Mouse (Mus musculus): ENCODE results near the gene Utp6. TPM values are rescaled to one million over a fixed set of nuclear protein-coding genes. Genes with fewer than 3 reads are reported as not detected.
"Not testable (repeated sequence)": the region's sequence is repeated elsewhere in the genome, so short reads cannot be mapped to it uniquely, and the experiment has no call there.

Gene Utp6
- polyA plus RNA-seq, 1 experiment from 2014 or later, result 45.2 TPM

DNA sequence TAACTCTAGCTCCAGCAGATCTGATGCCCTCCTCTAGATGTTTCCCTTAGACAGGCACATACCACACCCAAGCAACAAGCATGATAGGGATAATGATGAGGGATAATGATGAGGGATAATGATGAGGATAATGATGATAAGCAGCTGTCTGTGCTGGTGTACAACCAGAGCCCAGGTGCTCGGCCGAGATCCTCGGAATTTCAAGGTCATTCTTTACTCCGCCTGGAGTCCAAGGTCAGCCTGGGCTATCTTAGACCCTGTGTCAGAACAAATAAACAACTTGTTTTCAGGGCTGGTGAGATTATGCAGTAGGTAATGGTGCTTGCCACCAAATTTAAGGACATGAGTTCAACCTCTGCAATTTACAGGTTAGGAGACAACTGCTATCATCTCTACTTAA lies 24.7 kb upstream of the Utp6 start:
- no peaks in the 10 kb centered on the region for H3K27me3 ChIP-seq (ENCODE audit: control insufficient read depth, insufficient read depth, low read length)
- H3K9ac ChIP-seq, result no peak overlapping the region
- H3K9me3 ChIP-seq (ENCODE audit: control insufficient read depth, low read length), result no peaks in the 10 kb centered on the region
- WGBS, result 91% methylated on average over 4 of the region's 4 CpGs
- ATAC-seq (ENCODE audit: low FRiP score), result no peak
- H3K4me2 ChIP-seq (replicated peaks), result no peak overlapping the region
- H3K4me3 ChIP-seq (replicated peaks; ENCODE audit: low read length), result no peak overlapping the region
- no peaks in the 10 kb centered on the region for H3K4me1 ChIP-seq (replicated peaks; ENCODE audit: control insufficient read depth, insufficient read depth, low read length)
- no peaks in the 10 kb centered on the region for H3K36me3 ChIP-seq (replicated peaks; ENCODE audit: control insufficient read depth, insufficient read depth)
- DNase-seq (ENCODE audit: low spot score), result no peak
- H3K27ac ChIP-seq, result no peak overlapping the region

DNA sequence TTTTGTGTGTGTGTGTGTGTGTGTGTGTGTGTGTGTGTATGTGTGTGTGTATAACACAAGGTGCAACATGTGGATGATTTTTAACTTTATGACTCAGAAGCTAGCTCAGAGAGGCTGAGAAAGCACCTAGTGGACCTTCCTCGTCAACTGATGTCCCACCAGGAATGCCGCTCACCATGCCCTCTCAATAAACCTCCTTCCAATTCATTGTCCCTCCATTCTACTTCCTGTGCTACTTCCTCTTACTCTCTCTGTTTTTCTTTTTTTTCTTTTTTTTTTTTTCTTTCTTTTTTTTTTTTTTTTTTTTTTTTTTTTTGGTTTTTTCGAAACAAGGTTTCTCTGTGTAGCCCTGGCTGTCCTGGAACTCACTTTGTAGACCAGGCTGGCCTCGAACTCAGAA lies 15.6 kb upstream of the Utp6 start:
- H3K4me3 ChIP-seq (replicated peaks; ENCODE audit: low read length); H3K36me3 ChIP-seq (replicated peaks; ENCODE audit: control insufficient read depth, insufficient read depth); H3K27ac ChIP-seq; DNase-seq (ENCODE audit: low spot score); H3K9ac ChIP-seq; H3K4me1 ChIP-seq (replicated peaks; ENCODE audit: control insufficient read depth, insufficient read depth, low read length); H3K4me2 ChIP-seq (replicated peaks); ATAC-seq (ENCODE audit: low FRiP score); H3K9me3 ChIP-seq (ENCODE audit: control insufficient read depth, low read length): not testable (repeated sequence)
- peaks cover 18% of the 10 kb centered on the region for H3K27me3 ChIP-seq (ENCODE audit: control insufficient read depth, insufficient read depth, low read length)
- 91% methylated on average over 3 of the region's 4 CpGs for WGBS

DNA sequence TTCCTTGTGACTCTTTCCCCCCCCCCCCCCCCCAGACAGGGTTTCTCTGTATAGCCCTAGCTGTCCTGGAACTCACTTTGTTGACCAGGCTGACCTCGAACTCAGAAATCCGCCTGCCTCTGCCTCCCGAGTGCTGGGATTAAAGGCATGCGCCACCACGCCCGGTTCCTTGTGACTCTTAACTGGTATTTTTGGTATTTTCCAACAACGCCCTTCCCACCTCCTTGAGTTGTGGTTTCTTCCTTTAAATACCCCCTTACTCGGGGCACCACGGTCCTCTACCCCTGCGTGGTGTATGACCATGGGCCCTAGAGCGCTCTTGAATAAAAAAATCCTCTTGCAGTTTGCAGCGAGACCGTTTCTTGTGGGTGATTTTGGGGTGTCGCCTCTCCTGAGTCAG lies 14.9 kb upstream of the Utp6 start:
- ATAC-seq (ENCODE audit: low FRiP score); H3K4me1 ChIP-seq (replicated peaks; ENCODE audit: control insufficient read depth, insufficient read depth, low read length); DNase-seq (ENCODE audit: low spot score); H3K36me3 ChIP-seq (replicated peaks; ENCODE audit: control insufficient read depth, insufficient read depth); H3K9ac ChIP-seq; H3K9me3 ChIP-seq (ENCODE audit: control insufficient read depth, low read length); H3K27ac ChIP-seq; H3K4me2 ChIP-seq (replicated peaks); H3K4me3 ChIP-seq (replicated peaks; ENCODE audit: low read length): not testable (repeated sequence)
- H3K27me3 ChIP-seq (ENCODE audit: control insufficient read depth, insufficient read depth, low read length), result peaks cover 20% of the 10 kb centered on the region
- 95% methylated on average over 14 of the region's 14 CpGs for WGBS

- H3K9me3 ChIP-seq (ENCODE audit: control insufficient read depth, low read length); H3K36me3 ChIP-seq (replicated peaks; ENCODE audit: control insufficient read depth, insufficient read depth); DNase-seq (ENCODE audit: low spot score); H3K27ac ChIP-seq; H3K4me3 ChIP-seq (replicated peaks; ENCODE audit: low read length); H3K4me2 ChIP-seq (replicated peaks); H3K9ac ChIP-seq; ATAC-seq (ENCODE audit: low FRiP score); H3K4me1 ChIP-seq (replicated peaks; ENCODE audit: control insufficient read depth, insufficient read depth, low read length): not testable (repeated sequence)
- H3K27me3 ChIP-seq (ENCODE audit: control insufficient read depth, insufficient read depth, low read length), result peaks cover 20% of the 10 kb centered on the region
- 72% methylated on average over 6 of the region's 6 CpGs for WGBS
These were observed 14.5 kb upstream of the Utp6 start for GRCm38 (mm10) chr11:79976645-79977044.

- H3K27ac ChIP-seq, result no peak overlapping the region
- no peak overlapping the region for H3K9ac ChIP-seq
- ATAC-seq (ENCODE audit: low FRiP score) (no peak), DNase-seq (ENCODE audit: low spot score) (no peak)
- H3K36me3 ChIP-seq (replicated peaks; ENCODE audit: control insufficient read depth, insufficient read depth), result no peaks in the 10 kb centered on the region
- 100% methylated on average over 1 of the region's 1 CpGs for WGBS
- peaks cover 8% of the 10 kb centered on the region; the same call in 1 of the 2 replicates for H3K4me1 ChIP-seq (replicated peaks; ENCODE audit: control insufficient read depth, insufficient read depth, low read length)
- no peak overlapping the region for H3K4me2 ChIP-seq (replicated peaks)
- H3K4me3 ChIP-seq (replicated peaks; ENCODE audit: low read length), result no peak overlapping the region
- H3K9me3 ChIP-seq (ENCODE audit: control insufficient read depth, low read length), result no peaks in the 10 kb centered on the region
- peaks cover 20% of the 10 kb centered on the region for H3K27me3 ChIP-seq (ENCODE audit: control insufficient read depth, insufficient read depth, low read length)
These were observed 14.0 kb upstream of the Utp6 start for GRCm38 (mm10) chr11:79976222-79976621.

- DNase-seq (ENCODE audit: low spot score), result no peak
- Histone ChIP-seq H3K9ac (no peak overlapping the region), H3K4me3 (replicated peaks; ENCODE audit: low read length) (no peak overlapping the region), H3K4me1 (replicated peaks; ENCODE audit: control insufficient read depth, insufficient read depth, low read length) (peaks cover 8% of the 10 kb centered on the region; the same call in 1 of the 2 replicates), H3K27me3 (ENCODE audit: control insufficient read depth, insufficient read depth, low read length) (peaks cover 20% of the 10 kb centered on the region), H3K9me3 (ENCODE audit: control insufficient read depth, low read length) (no peaks in the 10 kb centered on the region), H3K36me3 (replicated peaks; ENCODE audit: control insufficient read depth, insufficient read depth) (no peaks in the 10 kb centered on the region), H3K27ac (no peak overlapping the region), H3K4me2 (replicated peaks) (no peak overlapping the region)
- no peak for ATAC-seq (ENCODE audit: low FRiP score)
- 34% methylated on average over 2 of the region's 2 CpGs for WGBS
These were observed 13.2 kb upstream of the Utp6 start for GRCm38 (mm10) chr11:79975377-79975776.

DNA sequence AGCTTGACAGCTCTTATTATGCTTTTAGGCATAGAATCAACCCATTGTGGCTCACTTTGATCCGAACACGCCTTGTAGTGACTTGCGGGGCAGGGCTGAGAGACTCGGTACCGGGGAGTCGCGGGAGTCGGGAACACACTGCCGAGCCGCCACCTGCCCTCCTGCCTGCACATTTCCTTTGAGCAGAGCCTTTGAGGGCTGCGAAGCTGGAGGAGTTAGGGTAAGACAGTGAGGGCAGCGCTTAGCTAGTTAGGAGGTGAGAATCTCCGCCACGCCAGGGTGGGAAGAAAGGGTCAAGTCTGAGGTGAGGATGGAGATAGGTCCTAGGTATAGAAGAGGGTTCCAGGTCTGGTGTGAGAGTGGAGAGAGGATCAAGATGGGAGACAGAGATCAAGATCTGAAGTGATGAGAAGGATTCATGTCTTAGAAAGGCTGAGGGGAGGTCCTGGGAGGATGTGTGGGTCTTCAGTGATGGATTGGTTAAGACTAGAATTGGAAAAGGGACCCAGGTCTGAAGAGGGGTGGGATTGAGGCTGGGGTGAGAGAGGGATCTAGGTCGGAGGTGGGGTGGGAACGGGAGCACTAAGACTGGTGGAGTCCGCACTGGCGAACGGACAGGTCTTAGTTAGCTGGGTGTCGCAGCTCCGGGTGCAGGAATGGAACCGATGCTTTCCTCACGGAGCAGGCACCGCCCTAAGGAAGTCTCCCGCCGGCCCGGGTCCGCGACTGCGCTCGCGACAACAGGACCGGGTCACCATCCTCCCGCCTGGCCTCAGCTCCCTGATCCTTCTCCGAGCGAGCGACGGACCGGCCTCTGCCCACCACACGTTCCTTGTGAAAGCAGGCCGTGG lies 11.7 kb upstream of the Utp6 start:
- H3K9me3 ChIP-seq (ENCODE audit: control insufficient read depth, low read length), result no peaks in the 10 kb centered on the region
- ATAC-seq (ENCODE audit: low FRiP score), result peak; percentile 14; the same call in 1 of the 2 replicates
- WGBS, result under 1% methylated on average over 41 of the region's 41 CpGs
- peak; percentile 49 for DNase-seq (ENCODE audit: low spot score)
- peak overlapping the region; percentile 47 for H3K4me3 ChIP-seq (replicated peaks; ENCODE audit: low read length)
- H3K27me3 ChIP-seq (ENCODE audit: control insufficient read depth, insufficient read depth, low read length), result peaks cover 20% of the 10 kb centered on the region
- peak overlapping the region; percentile 88 for H3K4me2 ChIP-seq (replicated peaks)
- H3K9ac ChIP-seq, result peak overlapping the region; percentile 64
- no peak overlapping the region for H3K27ac ChIP-seq
- no peaks in the 10 kb centered on the region for H3K36me3 ChIP-seq (replicated peaks; ENCODE audit: control insufficient read depth, insufficient read depth)
- peaks cover 8% of the 10 kb centered on the region; the same call in 1 of the 2 replicates for H3K4me1 ChIP-seq (replicated peaks; ENCODE audit: control insufficient read depth, insufficient read depth, low read length)

- H3K9ac ChIP-seq, result no peak overlapping the region
- H3K9me3 ChIP-seq (ENCODE audit: control insufficient read depth, low read length), result no peaks in the 10 kb centered on the region
- no peak overlapping the region for H3K27ac ChIP-seq
- H3K36me3 ChIP-seq (replicated peaks; ENCODE audit: control insufficient read depth, insufficient read depth), result no peaks in the 10 kb centered on the region
- no peak for ATAC-seq (ENCODE audit: low FRiP score)
- peaks cover 8% of the 10 kb centered on the region; the same call in 1 of the 2 replicates for H3K4me1 ChIP-seq (replicated peaks; ENCODE audit: control insufficient read depth, insufficient read depth, low read length)
- no peak for DNase-seq (ENCODE audit: low spot score)
- H3K4me3 ChIP-seq (replicated peaks; ENCODE audit: low read length), result peak overlapping the region; percentile 47; the same call in 1 of the 2 replicates
- 14% methylated on average over 8 of the region's 8 CpGs for WGBS
- peak overlapping the region; percentile 88 for H3K4me2 ChIP-seq (replicated peaks)
- peaks cover 20% of the 10 kb centered on the region for H3K27me3 ChIP-seq (ENCODE audit: control insufficient read depth, insufficient read depth, low read length)
These were observed 10.9 kb upstream of the Utp6 start for GRCm38 (mm10) chr11:79973133-79973532.

DNA sequence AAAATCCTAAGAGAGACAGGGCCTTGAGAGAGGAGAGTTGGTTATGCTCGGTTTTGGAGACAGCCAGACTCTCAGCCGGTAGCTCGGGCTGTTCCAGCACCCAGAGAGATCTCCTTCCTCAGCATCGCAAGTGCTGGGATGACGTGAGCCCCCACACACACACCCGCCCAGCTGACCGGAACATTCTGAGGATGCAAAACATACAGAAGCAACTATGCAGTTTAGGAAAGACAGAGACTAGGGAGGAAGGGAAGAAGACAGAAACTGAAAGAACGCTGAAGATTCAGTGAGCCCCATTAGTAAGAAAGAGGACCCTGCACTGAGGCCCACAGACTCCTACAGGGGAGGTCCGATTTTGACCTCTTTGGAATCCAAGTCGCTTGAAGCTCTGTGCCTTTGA lies 5.6 kb upstream of the Utp6 start:
- no peak overlapping the region for H3K9ac ChIP-seq
- no peak overlapping the region for H3K27ac ChIP-seq
- H3K36me3 ChIP-seq (replicated peaks; ENCODE audit: control insufficient read depth, insufficient read depth), result no peaks in the 10 kb centered on the region
- peaks cover 5% of the 10 kb centered on the region; the same call in 1 of the 2 replicates for H3K27me3 ChIP-seq (ENCODE audit: control insufficient read depth, insufficient read depth, low read length)
- no peaks in the 10 kb centered on the region for H3K9me3 ChIP-seq (ENCODE audit: control insufficient read depth, low read length)
- ATAC-seq (ENCODE audit: low FRiP score) (no peak), DNase-seq (ENCODE audit: low spot score) (no peak)
- H3K4me3 ChIP-seq (replicated peaks; ENCODE audit: low read length), result no peak overlapping the region
- H3K4me1 ChIP-seq (replicated peaks; ENCODE audit: control insufficient read depth, insufficient read depth, low read length), result no peaks in the 10 kb centered on the region
- 79% methylated on average over 10 of the region's 10 CpGs for WGBS
- no peak overlapping the region for H3K4me2 ChIP-seq (replicated peaks)
